Mouse (Mus musculus): ENCODE measurements around the gene Nms.

The Nms gene

DNA sequence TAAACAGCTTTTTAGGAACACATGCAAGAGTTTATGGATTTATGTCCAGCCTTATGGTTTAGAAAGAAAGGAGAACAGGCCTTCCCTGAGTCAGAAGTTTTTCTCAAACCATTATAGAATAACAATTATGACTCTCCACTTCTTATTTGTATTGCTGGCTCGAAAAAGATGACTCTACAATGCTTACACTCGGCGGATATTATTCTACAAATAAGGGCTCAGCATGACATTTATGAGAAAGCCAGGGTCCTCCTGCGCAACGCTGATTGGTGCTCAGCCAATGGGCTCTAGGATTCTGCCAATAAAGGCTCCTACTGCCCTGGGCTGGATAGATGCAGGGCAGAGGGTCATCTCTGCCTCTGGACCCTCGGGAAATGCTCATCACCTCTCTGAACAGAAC is at the start of gene Nms:
Gene Nms, plus strand, starts transcription at position 301 of the 400 bp plus-strand sequence.
- no peak for DNase-seq

DNA sequence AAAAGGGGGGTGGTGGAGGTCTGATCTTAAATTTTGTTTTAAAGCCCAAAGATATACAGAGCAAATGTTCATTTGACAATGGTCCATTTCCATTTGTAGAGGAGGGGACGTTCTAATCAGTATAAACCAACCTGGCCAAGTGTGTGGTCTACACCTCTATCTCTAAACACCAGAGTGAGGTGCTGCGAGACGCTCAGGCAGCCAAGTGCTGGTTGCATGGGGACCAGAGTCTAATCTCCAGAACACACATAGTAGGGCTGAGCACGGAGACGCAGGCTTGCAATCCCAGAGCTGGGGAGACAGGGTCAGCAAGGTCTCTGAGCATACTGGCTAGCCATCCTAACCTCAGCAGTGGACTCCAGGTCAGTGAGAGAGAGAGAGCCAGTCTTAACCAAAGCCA is 47.5 kb upstream of the Nms start:
- no peak for DNase-seq

DNA sequence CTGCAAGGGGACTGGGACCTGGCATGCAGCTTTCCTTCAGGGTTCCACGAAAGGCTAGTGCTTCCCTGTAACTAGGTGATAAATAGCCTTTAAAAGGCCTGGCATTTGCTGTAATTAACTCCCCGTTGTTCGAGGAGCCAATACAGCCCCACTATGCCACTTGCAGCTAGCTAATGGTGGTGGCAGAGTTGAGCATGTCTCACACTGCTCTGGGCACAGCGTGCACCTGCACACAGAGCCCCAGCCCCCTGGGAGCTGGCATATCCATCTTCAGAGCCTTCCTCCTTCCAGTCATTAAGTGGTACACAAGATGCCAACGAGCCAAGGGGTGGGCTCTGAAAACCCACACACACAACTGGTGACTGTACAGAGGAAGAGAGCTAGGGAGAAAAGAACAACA is 45.9 kb upstream of the Nms start:
- no peak for DNase-seq

DNA sequence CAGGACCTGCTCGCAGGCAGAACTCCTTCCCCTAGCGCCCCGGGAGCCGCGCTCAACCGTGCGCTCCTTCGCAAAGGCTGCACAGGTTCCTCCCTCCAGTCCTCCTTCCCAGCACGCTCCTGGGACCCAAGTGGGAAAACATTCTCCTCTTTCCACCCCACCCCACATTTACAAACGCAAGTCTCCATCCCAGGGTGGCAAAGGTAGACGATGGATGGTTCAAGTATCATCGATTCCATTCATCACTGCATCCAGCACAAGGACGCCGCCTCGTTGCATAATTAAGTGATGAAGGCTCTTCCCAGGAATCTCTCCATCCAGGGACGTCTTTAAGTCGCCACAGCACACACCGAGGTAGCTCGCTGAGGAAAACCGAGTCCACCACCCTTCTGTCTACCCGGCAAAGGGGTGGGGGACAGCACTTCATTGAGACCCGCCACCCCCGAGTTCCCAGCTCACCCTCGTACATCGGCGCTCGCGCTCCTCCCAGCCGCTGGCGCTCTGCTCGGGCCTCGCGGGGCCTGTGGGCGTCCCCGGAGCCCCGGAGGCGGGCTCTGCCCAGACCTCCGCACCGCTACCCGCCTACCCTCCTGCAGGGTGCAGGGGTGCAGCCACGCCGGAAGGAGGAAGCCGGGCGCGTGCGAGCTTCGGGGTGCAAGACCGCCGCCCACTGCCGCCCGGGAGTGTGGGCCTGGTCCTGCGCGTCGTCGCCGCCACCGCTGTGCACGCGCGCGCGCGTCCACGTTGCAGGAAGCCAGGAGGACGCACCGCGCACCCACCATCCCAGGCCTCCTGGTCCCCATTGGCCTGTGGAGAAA is 41.3 kb upstream of the Nms start, which contains the start of gene Chst10:
Gene Chst10, minus strand, starts transcription at position 731 of the 818 bp plus-strand sequence.
- peak in 1 of 2 experiments; percentile 6 for DNase-seq

DNA sequence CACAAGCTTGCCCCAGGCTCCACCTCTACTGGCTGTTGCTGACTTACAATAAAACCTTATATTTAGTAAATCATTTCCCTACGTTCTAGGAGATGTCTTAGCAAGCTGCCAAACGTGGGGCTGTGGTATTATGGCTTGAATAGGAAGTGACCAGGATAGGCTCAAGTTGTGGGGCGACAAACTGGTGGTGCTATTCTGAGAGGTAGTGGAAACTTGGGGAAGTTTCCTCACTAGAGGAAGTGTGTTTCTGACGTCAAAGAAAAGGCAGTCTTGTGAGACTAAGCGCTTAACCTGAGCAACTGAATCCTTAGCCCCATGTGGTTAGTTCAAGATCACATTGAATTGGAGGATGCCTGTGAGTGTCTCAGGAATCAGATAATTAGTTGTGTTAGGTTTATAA is 36.4 kb upstream of the Nms start:
- DNase-seq: no peak

DNA sequence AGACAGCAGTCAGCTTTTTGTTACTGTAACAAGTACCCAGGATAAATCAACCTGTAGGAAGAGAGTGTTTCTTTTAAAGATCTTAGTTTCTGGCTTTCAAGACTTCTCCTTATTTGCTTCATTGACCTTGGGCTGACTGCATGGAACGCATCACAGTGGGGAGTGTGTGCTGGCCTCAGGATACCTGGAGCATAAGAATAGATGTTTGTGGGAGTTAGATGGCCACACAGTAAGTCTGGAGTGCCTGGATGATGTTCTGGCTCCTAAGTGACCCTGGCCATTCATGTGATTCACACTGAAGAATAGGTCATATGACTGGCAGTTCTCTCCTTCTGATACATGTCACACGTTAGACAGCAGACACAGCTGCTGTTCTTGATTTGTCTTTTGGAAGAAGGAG is 35.0 kb upstream of the Nms start:
- DNase-seq: no peak

DNA sequence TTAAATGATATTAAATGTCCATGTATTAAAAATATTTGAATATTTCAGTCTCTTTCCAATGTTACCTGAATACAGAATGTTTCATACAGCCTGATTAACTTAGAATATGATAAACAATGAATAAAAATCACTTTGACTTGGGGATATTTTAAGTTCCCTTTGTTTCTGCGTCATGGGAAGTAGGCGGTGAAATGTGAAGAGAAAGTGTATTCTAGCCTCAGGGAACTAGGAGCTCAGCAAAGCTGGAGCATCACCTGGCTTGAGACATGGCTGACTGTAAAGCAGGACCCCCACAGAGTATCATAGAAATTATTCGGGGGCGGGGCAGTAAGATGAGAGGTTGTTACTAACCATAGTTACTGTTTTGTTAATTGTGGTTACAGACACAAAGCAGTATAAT is 10.0 kb upstream of the Nms start:
- no peak for DNase-seq

DNA sequence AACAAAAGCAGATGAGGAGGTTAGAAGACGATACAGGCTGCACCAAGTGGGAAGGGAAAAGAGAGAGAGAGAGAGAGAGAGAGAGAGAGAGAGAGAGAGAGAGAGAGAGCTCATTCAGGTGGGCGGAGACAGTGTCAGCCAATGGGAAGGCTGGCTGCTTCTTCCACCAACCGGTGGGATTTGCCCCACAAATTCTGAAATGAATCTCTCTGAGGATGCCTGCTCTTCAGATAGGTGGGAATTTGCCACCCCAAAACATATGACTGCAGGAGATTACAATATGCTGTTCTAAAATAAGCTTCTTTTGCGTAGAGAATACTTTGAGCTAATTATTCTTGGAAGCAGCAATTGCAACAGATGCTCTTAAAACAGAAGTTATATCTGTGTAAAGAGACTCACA is 9.5 kb upstream of the Nms start:
- no peak for DNase-seq

DNA sequence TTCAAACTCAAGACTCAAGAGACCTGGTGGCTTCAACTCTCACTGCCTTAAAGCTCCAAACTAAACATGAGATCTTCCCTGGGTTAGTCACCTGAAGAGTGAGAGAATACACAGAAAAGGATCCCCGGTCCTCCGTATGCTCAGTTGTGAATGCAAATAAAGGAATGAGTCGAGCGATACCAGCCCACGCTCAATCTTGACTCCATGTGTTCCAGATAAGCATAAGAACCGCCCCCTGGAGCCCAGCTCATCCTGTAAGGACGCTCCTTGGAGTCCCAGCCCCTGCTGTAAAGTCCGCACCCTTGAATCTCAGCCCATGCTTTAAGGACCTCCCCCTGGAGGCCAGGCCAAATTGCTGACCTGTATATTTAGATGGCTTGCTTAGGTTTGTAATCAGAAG is 8.2 kb upstream of the Nms start:
- no peak for DNase-seq

DNA sequence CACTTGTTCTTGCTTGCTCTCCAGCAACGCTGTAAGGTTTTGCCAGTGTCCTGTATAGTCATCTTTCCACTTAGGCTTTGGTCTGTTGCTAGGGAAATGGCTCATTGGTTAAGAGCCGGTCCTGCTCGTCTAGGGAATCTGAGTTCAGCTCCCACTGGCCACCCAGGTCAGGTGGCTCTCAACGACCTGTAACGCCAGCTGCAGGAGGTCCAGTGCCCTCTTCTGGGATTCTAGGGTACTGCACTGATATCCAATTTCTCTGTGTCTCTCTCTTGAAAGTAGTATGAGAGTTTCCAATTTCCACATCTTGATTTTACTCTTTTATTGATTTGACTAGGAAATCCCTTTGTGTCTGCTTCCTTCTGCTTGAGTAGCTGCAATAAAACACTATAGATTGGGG is 4.3 kb upstream of the Nms start:
- peak in 1 of 2 experiments; percentile 3 for DNase-seq

DNA sequence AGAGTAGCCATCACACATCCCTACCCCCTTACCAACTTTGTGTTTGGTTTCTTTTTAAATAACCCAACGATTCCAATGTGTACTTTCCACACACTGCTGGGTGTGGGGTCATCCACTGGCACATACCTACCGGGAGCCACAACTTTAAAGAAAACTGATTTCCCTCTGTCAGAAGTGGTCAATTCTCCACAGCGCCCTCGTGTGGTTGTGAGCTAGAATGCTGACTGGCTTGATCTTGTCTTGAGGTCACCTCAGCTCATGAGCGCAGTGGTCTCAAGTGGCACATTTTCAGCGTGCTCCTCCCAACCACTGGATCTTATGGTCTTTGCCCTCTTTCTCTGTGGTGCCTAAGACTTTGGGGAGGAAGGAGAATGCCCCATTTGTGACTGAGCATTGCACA is 2.2 kb upstream of the Nms start:
- DNase-seq: no peak

DNA sequence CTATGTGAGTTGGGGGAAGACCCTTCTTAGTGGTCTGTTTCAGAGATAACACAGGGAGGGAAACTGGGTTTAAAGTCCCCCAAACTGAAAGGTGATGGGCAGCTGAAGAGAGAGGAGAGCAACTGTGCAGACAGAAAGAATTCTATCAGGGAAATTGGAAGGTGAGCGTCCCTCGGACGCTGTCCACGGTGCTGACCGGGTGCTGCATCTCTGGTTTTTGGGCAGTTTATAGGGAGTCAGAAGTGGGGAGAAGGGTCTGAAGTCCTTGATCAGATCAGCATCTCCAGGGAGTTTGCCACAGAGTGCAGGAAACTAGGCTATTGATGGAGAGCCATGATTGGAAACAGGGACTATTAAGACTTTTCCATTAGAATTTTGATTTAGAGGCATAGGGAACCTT is 659 bp downstream of the Nms start:
- DNase-seq: peak in 1 of 2 experiments; percentile 5

DNA sequence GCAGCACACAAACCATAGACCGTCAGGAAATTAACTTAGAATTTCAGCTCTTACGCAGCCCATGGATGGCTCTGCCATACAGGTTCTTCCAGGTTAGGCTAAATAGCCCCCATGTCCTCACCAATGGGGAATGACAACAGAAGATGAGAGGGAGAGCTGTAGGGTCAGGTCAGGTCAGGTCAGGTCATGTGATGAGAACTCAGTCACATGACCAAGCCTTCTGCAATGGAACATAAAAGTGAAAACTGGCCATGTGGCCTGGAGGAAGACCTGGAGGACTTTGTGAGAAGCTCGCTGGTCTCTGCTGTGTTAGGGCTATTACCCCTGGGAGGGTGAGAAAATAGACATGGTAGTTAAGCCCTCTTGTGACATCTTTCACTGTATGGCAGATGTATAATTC is 17.5 kb downstream of the Nms start:
- no peak for DNase-seq

DNA sequence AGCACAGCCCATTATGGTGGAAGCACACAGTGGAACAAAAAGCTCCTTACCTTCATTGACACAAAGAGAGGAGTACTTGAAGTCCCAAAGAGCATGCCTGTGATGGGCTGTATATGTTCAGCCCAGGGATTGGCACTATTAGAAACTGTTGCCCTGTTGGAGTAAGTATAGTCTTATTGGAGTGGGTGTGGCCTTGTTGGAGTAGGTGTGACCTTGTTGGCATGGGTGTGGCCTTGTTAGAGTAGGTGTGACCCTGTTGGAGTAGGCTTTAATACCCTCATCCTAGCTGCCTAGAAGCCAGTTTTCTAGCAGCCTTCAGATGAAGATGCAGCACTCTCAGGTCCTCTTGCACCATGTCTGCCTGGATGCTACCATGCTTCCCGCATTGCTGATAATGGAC is 30.2 kb downstream of the Nms start:
- no peak for DNase-seq

DNA sequence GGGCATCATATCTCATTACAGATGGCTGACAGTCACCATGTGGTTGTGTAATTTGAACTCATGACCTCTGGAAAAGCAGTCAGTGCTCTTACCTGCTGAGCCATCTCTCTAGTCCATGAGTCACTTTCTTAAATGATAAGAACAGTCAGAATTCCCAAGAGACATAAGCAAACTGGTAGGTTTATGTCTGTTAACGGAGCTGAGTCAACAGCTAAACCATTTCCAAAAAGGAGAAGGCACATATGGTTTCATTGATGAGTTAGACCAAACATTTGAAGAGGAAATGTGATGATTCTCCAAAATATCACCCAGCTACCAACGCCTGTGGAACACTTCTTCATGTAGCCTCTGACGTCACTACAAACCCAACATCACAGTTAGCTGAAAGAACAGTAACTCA is 32.8 kb downstream of the Nms start:
- DNase-seq: no peak

DNA sequence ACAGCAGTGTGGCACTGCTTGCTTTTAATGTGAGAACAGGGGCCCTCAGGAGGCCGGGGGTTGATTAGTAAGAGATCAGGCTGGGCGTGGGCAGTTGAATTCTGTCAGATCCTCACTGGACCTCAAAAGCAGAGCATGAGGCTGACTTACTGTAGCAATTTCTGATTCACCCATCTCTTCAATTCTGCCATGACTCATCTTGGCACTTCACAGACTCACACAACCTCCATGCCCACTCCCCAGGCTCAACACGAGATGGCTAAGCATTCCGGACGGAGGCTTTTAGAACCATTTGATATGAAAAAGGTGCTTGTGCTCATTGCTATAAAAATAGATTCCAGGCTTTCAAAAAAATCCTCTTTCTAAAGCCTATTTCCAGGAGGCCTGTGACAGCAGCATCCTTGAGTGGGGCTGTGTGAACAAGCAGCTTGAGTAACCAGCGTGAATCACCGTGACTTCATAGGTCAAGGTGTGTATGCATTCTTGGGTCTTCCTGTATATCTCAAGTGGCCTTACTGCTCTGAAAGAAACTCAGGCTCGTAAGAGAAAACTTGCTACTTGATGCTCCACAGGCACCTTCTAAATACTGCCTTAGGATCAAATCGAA is 34.1 kb downstream of the Nms start:
- DNase-seq: no peak

DNA sequence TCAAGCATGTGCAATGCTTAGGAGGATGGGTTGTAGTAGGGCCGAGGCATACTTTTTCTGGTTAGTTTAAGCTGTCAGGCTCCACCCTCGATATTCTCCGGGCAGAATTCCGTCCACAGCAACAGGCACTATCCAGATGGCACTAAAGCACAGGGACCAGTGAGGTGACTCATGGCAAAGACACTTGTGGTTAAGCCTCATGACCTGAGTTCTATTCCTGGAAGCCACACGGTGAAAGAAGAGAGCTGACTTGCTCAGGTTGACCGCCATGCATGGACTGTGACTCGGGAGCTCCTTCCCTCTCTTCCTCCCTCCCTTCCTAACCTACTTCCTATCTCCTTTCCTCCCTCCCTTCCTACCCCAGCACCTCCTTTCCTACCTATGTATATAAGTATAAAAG is 41.0 kb downstream of the Nms start:
- no peak for DNase-seq

DNA sequence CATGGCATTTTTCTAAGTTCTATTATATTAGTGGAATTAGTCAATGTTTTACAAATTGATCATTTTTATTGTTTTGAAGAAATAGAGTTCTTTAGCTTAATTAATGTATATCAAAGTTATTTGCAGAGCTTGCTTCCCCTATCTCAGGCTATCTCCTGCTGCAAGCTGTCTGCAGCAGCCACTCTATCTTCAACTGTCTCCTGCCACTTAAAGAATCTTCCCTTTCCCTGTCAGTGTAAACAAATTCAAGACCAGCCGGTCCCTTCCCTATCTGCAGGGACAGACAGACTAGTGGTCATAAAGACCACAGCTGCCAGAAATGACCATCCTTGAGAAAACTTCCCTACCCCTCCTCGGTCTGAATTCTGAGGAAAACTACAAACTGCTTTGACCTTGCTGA is 44.9 kb downstream of the Nms start:
- DNase-seq: no peak

DNA sequence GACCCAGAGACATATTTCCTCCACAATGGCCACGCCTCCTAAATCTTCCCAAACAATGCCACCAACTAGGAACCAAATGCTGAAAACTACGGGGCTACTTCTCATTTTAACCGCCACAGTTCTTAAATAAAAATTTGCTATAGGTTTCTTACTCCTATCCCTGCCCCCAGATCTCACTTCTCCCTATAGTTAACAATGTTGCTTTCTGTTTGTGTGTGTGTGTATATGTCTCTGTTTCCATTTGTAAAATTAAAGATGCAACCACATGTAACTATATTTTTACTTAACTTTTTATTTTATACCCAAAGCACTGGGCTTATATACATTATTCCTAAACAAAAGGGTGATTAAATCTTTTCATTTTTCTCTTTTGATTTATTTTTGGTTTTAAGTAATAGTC is 46.4 kb downstream of the Nms start, which contains the start of gene Pdcl3:
Gene Pdcl3, plus strand, starts transcription at position 301 of the 400 bp plus-strand sequence.
- DNase-seq: no peak

DNA sequence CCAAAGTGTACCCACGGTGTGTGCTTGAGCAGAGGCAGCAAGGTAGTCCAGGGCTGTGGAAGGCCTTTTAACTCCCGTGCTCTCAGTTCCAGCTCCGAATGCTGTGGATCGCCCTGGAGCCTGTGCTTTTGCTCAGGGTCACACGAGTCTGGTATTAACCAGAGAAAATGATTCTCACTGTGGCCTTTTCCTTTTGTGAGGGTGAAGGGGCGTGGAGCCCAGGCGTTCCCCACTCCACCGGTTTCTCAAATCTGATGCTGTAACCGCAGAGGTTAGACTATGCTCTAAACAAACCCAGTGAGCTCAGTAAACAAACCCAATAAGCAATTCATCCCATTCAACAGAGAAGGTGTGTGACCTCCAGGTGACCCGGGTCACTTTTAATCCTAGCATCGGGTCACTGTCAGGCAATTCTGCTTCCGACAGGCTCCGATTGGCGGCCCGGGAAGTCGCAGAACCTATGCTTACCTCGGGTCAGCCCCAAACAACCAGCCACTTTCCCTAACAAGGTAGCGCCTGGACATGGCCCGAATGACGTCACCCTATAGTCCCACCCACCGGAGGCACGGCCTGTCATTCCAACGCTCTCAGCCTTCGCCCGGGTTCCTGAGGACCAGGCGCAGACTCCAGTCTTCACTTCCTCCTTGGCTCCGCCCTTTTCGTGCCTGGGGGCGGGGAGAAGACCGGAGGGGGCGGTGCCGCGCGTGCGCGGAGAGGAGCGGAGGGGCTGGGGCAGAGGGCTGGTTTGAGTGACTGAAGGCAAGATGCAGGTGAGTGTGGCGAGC is 48.3 kb downstream of the Nms start:
- peak; percentile 99 for DNase-seq

DNA sequence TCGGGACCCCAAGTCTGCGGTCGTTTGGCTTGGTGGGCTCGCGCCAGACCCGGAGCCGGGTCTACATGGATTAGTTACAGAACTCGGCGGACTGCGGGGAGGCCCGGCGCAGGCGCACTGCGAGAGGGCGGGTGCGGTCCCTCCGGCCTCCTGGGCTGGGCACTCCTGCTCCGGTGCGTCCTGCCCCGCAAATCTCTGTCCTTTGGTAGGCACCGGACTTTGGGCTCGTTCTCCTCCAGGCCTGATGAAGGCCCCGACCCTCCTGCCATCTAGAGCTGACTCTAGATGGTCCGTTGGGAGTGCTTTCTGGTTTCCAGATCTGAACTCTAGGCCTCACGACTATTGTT is 48.9 kb downstream of the Nms start:
- DNase-seq: no peak

DNA sequence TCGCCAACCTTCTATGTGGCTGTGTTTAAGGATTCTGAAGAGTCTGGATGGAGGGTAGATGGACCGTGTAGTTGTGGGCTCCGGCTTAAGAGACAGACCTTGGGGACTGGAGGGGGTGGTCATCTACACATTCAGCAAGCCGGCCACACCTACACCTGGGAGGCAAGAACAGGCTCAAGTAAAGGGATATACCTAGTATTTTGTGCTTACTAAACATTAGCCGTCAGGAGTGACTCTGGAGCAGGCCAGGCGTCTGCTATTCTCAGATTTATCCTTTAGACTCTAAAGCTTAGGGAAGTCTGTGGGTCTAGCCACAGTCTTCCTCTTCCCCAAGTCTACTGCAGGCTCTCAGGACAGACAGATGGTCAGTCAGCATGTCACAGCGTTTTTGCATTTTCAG is 49.4 kb downstream of the Nms start:
- DNase-seq: no peak

DNA sequence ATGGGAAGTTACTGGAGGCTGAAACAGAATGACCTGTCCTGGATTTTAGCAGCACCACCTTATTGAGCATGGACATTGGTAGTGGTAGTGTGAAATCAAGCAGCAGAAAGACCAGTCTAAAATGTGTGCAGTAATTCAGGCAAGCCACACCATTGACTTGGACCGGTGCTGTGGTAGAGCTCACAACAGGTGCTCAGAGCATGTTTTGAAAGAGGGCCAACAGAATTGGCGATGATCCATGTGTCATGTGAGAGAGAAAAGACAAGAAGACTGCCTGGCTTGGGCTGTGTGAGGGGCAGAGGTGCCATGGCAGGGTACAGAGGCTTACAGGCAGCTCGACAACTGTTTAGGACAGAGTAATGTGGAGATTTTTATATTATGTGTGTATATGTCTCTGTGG is 53.4 kb downstream of the Nms start:
- peak; percentile 61 to 70 for DNase-seq

Data from kidney, adult 8-10 months (tissue).